Mouse (Mus musculus): Measurements from ENCODE around the gene Gm14139.
"Not testable (repeated sequence)": the region's sequence is repeated elsewhere in the genome, so short reads cannot be mapped to it uniquely, and the experiment has no call there.

Gene Gm14139

GRCm38 (mm10) chr2:150181570-150181999 is at the start of gene Gm14139:
Gene Gm14139, plus strand, starts transcription at chr2:150181755.
- DNase-seq = not testable (repeated sequence)

DNA sequence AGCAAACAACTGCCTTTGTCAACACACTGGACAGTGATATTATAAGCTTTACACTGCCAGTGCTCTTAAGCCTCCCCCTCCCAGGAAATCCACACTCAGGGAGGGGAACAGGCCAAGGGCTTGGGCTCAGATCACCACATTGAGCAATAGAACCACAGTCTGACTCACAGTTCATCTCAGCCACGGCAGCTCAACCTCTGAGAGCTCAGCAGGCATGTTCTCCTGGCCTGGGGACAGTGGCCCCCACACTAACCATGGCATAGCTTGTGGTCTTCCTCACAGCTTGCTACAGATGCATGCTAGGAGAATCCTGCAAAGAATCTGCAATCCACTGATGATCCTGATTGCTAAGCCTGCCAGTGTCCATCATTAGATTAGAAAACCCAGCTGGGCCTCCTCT is 49.6 kb upstream of the Gm14139 start:
- not testable (repeated sequence) for DNase-seq

DNA sequence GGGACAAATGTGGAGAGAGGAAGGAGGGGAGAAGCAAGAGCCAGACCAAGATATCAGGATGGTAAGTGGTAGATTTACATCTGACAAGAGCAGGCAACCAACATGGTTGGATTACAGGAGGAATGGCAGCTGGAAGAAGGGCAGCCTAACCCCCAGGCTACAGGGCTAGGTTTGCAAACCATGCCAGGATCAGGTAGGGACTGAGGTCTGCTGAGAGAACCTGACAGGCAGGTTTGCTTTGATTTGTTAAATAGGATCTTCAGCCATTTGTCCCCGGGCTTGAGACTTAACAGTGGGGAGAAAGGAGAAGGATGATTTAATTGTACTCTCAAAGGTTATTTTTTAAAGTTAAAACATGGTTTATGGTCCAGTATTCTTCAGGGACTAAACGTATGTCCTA is 48.8 kb upstream of the Gm14139 start:
- DNase-seq = no peak

DNA sequence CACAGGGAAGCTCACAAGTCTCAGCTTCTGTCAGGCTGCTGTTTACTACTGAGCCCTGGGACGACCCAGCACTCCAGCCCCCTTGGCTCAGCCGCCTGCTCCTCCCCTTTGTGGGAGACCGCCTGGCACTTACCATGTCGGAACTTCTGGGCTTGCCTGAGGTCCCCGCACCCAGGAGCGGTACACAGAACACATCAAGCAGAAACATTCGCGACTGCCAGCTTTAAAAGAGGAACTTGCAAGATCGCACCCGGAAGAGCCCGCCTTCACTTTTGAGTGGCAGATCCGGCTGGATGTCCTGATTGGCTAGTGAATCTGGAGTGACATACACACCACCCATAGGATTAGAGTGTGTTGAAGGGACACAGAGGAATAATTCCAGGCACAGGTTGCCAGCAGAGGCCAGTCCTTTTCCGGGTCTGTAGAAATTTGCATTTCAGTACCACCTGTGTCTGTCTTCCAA is 45.1 kb upstream of the Gm14139 start, which contains the start of gene Zfp120:
Gene Zfp120 (minus strand): TSS at position 274 of the 463 bp plus-strand sequence.
- DNase-seq = peak; percentile 95

DNA sequence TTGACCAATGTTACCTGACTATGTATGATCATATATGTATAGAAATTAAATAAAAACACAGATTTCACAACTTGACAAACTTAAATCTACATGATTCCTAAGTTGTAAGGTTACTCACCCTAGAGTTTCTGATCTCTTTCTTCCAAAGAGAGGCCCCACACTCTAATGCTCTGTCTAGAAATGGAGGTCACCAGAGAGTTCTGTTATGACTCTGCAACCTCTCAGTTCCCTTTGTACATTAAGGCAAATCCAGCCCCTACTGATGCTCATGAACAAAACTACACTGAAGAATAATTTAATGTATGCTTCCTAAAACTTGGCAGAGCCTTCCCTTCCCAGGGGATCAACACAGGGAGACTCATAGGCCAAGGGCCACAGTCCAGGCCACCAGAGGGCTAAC is 14.9 kb upstream of the Gm14139 start:
- DNase-seq = no peak

DNA sequence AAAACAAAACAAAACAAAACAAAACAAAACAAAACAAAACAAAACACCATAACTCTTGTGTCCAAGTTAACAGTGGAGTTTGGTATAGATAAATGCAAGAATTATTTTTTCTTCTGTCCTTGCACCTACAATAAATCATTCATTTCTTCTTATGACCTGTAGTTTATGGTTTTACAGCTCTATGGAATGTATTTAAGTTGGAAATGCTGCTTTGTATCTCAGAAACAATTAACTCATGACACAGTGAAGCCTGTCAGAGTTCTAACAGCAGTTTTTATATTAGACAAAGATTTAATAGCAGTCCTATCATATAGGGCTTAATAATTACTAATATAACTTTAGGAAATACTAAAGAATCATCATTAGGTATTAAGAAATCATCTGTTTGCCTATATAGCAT is 7.7 kb upstream of the Gm14139 start:
- no peak for DNase-seq

DNA sequence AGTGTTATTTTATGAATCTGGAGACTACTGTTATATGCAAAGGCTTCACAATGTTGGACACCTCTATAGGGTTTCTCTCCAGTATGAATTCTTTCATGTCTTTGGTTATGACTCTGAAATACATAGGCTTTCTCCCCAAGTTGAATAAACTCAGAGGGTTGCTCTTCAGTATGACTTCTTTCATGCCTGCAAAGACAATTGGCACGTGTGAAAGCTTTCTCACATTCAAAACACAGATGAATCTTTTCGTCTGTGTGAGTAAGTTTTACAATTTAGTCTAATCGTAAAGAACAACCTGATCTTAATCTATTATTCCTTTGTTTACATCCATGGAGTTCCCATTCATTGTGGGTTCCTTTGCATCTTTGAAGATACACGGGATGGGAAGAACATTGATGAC is 2.0 kb upstream of the Gm14139 start, which contains the start of gene Gm10770:
Gene Gm10770 (minus strand): TSS at position 101 of the 400 bp plus-strand sequence.
- DNase-seq = not testable (repeated sequence)

DNA sequence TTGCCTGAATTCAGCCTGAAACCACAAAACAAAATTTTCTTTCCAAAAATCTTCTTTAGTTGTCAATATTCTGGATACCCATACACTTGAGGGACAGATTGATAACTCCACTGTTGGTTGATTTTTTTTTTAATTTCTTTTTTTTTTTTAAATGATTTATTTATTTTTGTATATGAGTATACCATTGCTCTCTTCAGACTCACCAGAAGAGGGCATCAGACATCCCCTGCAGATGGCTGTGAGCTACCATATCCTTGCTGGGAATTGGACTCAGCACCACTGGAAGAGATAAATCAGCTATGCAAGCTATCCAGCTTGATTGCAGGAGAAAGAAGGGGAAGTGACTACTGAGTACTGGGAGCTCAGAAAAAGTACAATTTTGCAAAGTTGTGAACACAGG is 509 bp upstream of the Gm14139 start:
- not testable (repeated sequence) for DNase-seq

- DNase-seq = peak; percentile 93
Observed at GRCm38 (mm10) chr2:150217600-150218362, 36.2 kb downstream of the Gm14139 start, which contains the start of gene Zfp937. Gene Zfp937, plus strand, starts transcription at chr2:150218073.

DNA sequence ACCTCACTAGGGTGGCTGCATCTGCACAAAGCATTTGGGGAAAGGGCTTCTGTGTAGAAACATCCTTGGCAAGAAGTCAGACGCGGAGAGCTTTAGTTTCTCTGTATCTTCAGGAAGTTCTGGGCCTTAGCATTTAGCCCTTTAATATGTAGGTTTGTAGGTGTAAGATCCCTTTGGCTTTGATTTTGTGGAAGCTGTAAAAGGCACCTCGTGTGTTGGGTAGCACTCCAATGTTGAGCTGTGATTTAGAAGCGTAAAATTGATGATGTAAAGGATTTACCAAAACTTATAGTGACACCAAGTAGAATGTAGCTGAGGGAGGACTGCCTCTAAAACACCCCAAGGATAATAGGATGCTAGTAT is 36.8 kb downstream of the Gm14139 start:
- not testable (repeated sequence) for DNase-seq

- DNase-seq = not testable (repeated sequence)
Observed at GRCm38 (mm10) chr2:150223263-150223662, 41.7 kb downstream of the Gm14139 start.
